ENCODE assay signal across 8 mouse cellular contexts in the genomic region with DNA sequence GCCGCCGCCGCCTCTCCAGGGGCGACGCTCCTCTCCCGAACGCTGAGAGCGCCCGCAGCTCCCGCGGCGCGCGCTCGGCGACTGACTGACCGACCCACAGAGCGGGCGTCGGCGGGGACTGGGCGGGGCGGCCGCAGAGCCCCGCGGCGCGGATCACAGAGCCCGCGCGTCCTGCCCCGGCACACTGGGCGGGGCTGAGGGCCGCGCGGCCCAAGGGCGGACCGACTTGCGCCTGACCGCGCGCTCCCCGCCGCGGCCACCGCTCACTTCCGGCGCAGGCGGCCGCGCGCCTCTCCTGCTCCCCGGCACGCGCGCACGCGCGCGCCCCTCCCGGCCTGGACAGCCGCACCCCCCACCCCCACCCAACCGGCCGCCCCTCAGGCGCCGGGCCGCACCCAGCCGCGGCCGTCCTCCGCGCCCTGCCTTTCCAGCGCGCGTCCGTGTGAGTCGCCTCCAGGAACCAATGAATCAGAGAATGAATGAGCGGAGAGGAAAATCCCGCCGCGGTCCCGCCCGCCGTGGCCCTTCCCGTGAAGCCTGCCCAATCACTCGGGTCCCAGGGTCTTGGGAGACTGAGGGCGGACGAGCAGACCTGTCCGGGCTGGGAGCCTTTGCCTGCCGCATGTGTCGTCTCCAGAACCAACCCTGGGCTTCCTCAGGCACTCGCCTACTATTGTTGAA. TPM values are rescaled to one million over a fixed set of nuclear protein-coding genes. Genes with fewer than 3 reads are reported as not detected.
DNase-seq lines count a peak whose midpoint lies in the region; ATAC-seq and TF ChIP-seq lines count a peak whose summit lies in the region.

Raph1 (minus strand) TSS at position 474 of the 681 bp plus-strand sequence.

- H3K9ac ChIP-seq in lung, embryonic 14.5 days: peak within 1 kb of the TSS; percentile 92

- H3K9me3 ChIP-seq in lung, embryonic 14.5 days (ENCODE audit: low read depth, low read length): no peaks in the 10 kb centered on the region

- peak; percentile 85 for DNase-seq in ES-CJ7 (ENCODE audit: low read depth, low spot score)
- DNase-seq in cerebellum, adult 11-12 months: peak; percentile 88
- DNase-seq in forelimb bud, embryonic 11.5 days (ENCODE audit: low read depth, low spot score): peak; percentile 89
- peak; percentile 90 for DNase-seq in heart, postnatal 4 days
- DNase-seq in layer of hippocampus, adult 8-10 months (ENCODE audit: low spot score in 2 of 2): peak; percentile 28 to 54
- DNase-seq in lung, embryonic 14.5 days: peak; percentile 97
- peak; percentile 85 for DNase-seq in ovary, adult 18-20 months (ENCODE audit: low spot score)
- peak; percentile 36 for DNase-seq in thymus, adult 2 months

- 0 out of 2 replicates have a peak, but pooled peaks cover 3% of the 10 kb centered on the region for H3K36me3 ChIP-seq in lung, embryonic 14.5 days (ENCODE audit: insufficient read depth)
- no peaks in the 10 kb centered on the region for H3K36me3 ChIP-seq in thymus, adult 2 months (ENCODE audit: control insufficient read depth, insufficient read depth, low read length)

- H3K4me1 ChIP-seq in lung, embryonic 14.5 days (ENCODE audit: insufficient read depth): no peaks in the 10 kb centered on the region
- peaks cover 8% of the 10 kb centered on the region for H3K4me1 ChIP-seq in thymus, adult 2 months (replicated peaks; ENCODE audit: control insufficient read depth, insufficient read depth, low read length)

- under 1% methylated on average over 75 of the region's 92 CpGs for WGBS in lung, embryonic 14.5 days
- WGBS in thymus, adult 2 months: 2% methylated on average over 92 of the region's 92 CpGs

- peak within 1 kb of the TSS; percentile 93 for H3K27ac ChIP-seq in lung, embryonic 14.5 days (ENCODE audit: low read depth)
- no peak within 1 kb of the TSS for H3K27ac ChIP-seq in thymus, adult 2 months (ENCODE audit: control insufficient read depth, insufficient read depth, low read length)

- H3K4me3 ChIP-seq in lung, embryonic 14.5 days (ENCODE audit: low read depth, low read length): peak within 1 kb of the TSS; percentile 93
- H3K4me3 ChIP-seq in thymus, adult 2 months (ENCODE audit: control insufficient read depth, insufficient read depth, low read length): peak within 1 kb of the TSS; percentile 73

- H3K27me3 ChIP-seq in lung, embryonic 14.5 days (ENCODE audit: insufficient read depth, low read length): no peaks in the 10 kb centered on the region
- peaks cover 2% of the 10 kb centered on the region for H3K27me3 ChIP-seq in thymus, adult 2 months (ENCODE audit: control insufficient read depth, insufficient read depth, low read length)

- peak; percentile 99 for ATAC-seq in lung, embryonic 14.5 days (ENCODE audit: insufficient read depth)

- H3K4me2 ChIP-seq in lung, embryonic 14.5 days: peak within 1 kb of the TSS; percentile 76

- peak; percentile 39; the same call in 1 of the 2 replicates for TF ChIP-seq POLR2A in thymus, adult 2 months (IDR thresholded peaks at IDR 0.05; ENCODE audit: control insufficient read depth, extremely low read depth, insufficient read depth, low read length, poor library complexity)

- TF ChIP-seq CTCF in lung, embryonic 14.5 days (IDR thresholded peaks at IDR 0.05; ENCODE audit: low read depth): no peak
- no peak for TF ChIP-seq CTCF in thymus, adult 2 months (IDR thresholded peaks at IDR 0.05; ENCODE audit: borderline replicate concordance, control insufficient read depth, extremely low read depth, insufficient read depth, low read length, poor library complexity)

RNA-seq across cellular contexts. Expression of gene Raph1, which starts in this region (rescaled TPM):
- 100 to 1,000 TPM; 147 to 153 TPM for total RNA-seq in heart, postnatal 4 days (2021)
- 10 to 100 TPM; 50.7 to 69.1 (median 62.3) TPM for total RNA-seq in layer of hippocampus, adult 8-10 months (2022)
- 39.6 and 40.5 TPM in 2 replicates for polyA plus RNA-seq in lung, embryonic 14.5 days (2014; fragmentation: Nextera tagmentation; extraction: Ambion mirVana)
- polyA plus RNA-seq in thymus, adult 2 months (2012; rRNA removed): 5.7 and 7.1 TPM in 2 replicates

Comparison
In these comparisons a context has a peak if more than half of its experiments do, and no peak if none do; other contexts are left out.
1. DNase-seq: peak in every context shown above with its lines; median percentile 97 in lung, embryonic 14.5 days; 90 in heart, postnatal 4 days; 89 in forelimb bud, embryonic 11.5 days; 88 in cerebellum, adult 11-12 months; 85 in ES-CJ7; 85 in ovary, adult 18-20 months; 41 in layer of hippocampus, adult 8-10 months; 36 in thymus, adult 2 months.